Mouse (Mus musculus) ovary, postnatal 14 days (tissue): Measurements from ENCODE around the gene Pde4dip.

Experiments
- DNase-seq: peaks from one replicate; pipeline ENCODE4 v3.0.0; 2022; ENCODE audit warnings: low spot score

Gene Pde4dip

DNA sequence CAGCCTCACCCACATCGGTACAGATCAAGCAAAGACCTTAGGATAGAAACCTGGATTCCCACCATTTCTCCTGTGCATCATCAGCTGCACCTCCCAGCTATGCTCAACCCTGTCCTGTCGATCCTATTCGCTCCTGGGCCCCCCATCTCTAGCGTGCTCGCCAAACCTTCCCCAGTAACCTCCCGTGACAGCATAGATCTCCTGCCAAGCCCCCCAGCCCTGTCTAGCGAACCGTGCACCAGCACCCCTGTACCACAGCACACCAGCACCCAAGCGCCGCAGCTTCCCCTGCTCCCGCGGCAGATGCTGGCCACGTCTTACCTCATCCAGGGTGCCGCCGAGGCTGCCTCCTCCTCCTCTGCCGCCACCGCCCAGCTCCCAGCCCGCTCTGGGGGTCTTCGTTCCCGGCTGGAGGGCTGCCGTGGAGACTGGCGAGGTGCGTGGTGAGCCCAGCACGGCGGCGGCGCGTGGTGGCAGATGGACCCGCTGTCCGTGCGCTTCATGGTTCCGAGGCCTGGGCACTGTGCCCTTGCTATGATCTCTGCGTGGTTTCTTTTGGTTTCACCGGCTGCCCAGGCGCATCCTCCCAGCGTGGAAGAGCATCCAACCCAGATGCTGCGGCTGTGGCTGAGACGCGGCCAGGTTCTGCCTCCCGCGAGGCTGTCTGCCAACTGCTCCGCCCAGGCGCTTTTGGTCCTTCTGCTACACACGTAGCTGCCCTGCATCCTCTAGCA, at the start of gene Pde4dip:
Gene Pde4dip, minus strand, starts transcription at position 540 of the 734 bp plus-strand sequence.
- DNase-seq = peak; percentile 5

DNA sequence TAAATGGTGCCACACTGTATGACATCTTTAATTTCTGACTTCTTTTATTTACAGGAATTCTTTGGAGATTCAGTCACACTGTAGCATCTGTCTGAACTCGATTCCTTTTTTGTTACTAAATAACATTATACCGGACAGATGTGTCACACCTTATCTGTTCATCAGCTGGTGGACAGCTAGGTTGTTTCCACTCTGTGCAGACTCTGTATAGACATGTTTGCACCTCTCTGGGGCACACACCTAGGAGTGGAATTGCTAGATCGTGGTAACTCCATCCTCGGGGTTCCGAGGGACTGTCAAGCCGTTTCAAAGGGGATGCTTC, 49.4 kb upstream of the Pde4dip start:
- no peak for DNase-seq

DNA sequence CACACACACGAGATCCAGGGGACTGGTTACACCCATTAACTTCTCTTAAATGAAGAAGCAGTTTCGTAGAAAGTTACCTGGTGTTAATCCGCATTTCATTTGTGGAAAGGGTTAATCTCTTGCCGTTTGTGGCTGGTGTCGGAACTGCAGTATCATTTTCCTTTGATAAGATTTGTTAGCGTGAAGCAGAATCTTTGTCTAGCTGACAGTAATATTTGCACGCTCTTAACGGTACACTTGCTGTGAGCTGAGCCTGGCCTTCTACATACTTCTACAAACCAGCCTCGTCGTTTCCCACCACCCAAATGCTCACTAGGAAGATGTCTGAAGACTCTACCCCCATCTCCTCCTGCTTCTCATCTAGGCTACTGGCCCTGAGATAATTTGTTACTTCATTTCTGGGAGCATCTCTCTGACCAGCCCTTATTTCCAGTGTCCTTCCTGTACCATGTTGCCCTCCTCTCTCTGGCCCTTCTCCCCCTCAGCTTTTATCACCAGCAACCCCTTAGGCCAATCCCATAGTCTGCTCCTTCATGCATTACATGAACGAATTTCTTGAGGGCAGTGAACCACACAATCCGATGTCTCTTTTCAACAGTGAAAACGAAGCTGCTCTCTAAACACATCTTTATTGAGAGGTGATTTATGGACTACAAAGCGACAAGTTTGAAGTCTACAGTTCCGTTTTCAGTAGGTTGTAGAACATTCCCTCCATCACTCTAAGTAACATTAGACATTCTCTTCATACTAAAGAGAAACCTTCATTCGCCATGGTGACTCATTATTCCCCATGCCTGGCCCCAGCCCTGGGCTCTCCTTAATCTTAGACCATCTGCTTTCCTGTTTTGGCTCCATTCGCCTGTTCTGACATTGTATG, 48.8 kb upstream of the Pde4dip start:
- DNase-seq = no peak

DNA sequence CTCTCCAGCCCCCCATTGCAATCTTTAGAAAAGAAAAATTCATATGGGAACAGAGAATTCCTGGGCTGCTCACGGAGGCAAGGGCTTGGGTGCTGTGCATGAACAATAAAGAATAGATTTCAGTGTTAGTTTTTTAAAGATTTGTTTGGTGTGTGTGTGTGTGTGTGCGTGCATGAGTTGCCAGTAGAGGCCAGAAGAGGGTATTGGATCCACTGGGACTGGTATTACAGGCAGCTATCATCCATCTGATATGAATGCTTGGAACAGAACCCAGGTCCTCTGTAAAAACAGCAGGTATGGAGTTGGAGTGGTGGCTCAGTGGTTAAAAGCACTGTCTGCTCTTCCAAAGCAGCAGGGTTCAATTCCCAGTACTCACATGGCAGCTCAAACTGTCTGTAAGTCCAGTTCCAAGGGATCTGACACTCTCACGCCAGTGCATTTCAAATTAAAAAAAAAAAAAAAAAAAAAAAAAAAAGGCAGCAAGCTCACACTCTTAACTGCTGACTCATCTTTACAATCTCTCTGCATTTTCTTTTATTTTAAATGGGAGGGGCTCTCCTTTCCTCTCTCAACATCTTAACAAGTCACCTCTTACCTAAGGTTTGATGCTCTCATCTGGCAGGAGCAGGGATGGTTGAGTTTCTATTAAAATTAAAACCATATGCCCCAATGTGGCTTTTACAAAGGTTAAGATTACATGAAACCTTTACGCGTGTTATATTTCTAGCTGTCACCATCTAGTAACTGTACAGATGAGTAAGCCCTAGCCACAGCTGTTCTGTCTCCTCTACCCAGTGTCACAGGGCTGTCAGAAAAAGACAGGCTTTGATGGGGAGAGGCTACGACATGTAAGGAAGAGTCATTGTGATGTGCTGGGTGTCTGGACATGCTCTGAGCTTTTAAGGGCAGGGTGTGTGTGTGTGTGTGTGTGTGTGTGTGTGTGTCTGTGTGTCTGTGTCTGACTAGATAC, 46.1 kb upstream of the Pde4dip start:
- DNase-seq = no peak

DNA sequence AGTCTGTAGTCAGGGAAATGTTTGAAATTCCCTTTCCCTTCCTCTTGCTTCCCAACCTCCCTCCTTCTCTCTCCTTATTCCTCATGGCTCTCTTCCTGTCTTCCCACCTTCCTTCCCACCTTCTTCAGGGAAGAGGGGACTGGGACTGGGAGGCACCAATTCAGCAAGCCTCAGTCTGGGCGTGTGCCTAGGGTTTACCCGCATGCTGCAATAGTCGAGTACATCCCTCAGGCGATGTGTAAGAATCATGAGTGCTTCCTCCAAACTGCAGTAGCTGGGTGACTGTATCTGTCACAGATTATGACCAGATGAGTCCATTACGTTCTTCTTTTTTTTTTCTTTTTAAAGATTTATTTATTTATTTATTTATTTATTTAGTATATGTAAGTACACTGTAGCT, 45.3 kb upstream of the Pde4dip start:
- no peak for DNase-seq

DNA sequence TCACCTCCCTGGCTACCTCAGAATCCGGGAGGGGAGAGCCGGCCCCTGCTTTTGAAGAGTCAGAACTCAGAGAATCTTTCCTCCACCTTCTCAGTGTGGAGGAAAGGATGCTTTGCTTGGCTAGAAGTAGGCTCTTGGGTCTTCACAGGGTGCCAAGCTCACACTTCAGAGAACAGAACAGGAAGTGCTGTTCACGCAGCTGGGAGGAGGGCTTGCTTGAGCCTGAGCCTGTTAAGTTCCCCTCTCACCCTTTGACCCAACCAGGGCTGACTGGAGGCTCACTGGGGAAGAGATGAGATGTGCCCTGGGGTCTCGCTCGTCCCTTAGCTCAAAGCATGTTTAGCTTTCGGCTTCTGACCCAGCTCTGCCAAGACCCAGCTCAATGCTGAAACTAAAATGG, 44.7 kb upstream of the Pde4dip start:
- DNase-seq = no peak

DNA sequence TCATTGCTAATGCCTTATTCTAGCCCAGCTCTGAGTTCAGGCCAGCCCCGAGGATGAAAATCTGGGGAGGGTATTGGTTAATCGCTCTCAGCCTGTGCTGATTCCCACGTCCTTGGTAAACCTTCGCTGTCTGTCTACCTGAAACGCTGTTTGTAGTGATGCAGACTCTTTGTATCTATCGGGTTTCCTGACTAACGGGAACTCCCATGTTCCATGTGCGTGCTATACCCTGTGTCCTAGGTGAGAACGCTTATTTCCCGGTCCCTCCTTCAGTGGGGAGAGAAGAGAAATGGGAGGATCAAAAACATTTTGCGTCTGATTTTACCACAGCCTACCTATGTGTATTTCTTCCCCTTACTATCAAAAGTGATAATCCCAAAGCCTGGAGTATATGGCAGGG, 44.3 kb upstream of the Pde4dip start:
- DNase-seq = no peak

DNA sequence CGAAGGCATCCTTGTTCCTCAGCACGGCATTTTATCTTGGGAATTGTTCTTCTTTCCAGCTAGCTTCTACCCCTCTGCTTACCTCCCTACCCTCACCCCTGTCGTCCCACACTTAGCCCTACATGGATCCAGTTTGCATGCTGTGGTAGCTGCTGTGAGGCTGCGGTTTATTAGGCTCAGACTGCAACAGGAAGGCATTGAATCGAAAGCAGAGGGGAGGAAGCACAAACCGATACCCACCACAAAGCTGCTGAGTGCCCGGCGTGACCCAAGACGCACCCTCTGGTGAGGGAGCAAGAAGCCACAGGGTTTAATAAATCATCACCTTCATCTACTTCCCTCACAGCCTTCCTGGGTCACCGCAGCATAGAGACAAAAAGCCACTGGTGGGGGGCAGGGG, 43.6 kb upstream of the Pde4dip start:
- DNase-seq = no peak

DNA sequence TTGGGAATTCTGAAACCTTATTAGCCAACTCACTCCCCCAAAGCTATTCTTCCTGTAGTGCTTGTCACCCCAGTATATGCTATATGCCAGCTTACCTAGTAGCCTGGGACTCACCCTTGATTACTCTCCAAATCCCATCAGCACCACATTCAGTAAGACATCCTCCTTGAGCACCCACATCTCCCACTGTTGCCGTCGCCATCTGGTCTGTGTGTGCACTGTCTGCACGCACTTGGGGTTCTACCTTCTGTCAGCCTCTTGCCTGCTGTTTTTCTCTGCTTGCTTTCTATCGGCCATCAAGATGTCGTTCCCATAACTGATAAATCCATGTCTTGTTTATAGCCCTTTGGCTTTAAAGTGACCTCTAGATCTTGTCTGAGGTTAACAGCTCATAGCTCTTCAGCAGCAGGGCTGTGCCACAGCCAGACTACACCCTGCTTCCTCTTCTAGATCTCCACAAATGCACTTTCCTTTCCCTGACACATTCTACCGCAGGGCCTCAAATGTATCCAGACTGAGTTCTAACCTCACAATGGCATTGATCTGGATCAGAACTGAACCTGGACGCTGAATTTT, 42.9 kb upstream of the Pde4dip start:
- no peak for DNase-seq

DNA sequence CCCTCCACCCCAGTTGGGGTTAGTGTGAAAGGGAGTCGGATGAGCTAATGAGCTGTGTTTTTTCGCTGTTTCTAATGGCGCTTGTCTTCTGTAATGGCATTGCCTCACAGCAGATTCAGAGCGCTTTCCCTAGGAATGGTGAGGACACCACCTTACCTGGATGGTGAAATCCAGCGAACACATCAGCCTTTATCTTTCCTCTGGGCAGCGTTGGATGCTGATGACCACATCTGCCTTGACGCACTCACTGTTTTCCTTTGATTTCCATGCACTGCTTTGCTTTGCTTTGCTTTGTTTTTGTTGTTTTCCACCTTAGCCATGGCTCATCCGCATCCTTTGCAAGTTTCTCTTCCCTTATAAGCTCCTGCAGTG, 42.3 kb upstream of the Pde4dip start:
- no peak for DNase-seq

DNA sequence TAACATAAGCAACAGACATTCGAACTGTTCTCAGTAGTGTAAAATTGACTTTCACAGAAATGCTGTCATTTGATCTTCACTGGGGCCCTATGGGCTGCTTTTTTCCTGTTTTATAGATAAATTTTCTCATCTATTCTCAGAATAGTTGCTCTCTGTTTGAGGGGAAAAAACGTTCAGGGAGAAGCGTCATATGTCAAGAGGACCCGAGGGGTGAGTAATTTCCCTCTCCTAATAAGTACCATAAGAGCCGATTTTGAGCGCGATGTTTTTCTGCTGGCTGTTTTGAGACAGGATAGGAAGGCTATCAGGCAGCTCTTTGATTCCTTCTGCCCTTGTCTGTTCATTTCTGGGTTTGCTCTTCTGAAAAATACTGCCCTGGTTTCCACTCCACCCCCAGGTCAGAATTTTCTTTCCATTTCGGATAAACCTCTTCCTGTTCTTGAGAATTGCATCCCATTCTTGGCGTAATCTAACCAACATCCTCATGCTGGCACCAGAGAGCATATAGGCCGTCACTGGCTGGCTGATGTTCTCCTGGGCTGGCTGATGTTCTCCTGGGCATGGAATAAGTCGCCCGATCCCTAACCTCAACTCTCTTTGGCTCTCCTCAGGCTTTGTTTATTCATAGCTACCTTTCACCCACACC, 41.8 kb upstream of the Pde4dip start:
- no peak for DNase-seq

DNA sequence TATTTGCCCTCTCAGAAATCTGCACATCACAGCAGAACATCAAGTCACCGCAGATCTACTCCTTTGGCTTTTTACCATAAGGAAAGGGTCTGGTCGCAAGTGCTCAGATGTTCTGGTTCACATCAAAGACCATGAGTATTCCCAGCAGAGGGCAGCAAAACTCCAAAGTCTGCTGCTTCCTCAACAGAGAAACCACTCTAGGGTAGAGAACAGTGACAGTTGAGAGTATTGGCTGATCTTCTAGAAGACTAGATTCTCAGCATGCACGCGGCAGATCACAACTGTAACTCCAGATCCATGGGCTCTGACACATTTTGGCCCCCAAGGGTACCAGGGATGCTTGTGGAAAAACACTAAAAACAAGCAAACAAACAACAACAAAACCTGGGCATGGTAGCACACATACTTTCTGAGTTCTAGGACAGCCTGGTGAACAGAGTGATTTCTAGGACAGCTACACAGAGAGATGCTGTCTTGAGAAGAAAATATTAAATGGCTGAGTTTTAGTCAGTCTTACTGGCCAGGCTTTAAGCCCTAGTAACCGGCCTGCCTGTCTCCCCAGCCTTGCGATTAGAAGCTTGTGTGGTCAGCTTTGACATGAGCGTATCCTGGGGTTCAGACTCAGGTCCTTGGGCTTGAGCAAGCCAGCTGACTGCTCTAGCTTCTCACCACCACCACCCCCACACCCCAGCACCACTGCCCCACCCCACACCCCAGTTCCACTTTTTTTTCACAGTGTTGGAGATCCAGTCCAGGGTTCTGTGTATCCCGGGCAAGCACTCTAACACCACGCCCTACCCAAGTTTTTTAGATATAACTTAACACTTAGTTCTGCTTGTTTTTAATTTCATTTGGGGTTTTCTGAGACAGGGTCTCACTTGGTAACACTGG, 40.7 kb upstream of the Pde4dip start:
- peak; percentile 75 for DNase-seq

DNA sequence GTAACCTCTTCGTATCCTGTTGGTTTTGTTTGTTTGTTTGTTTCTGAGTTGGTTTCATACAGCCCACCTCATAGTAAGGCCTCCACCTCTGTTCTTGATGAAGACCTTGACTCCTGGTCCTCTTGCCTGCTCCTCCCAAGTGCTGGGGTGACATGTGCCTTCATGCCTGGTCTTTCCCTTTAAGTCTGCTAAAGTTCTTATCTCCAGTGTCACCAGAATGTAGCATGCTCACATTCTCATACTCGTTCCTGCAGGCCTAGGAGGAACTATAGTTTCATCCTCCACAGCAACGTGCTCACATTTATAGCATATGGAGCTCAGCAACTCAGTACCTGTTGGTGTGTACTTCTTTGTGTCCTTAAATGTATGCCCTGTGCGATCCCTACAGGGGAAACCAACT, 38.8 kb upstream of the Pde4dip start:
- no peak for DNase-seq

DNA sequence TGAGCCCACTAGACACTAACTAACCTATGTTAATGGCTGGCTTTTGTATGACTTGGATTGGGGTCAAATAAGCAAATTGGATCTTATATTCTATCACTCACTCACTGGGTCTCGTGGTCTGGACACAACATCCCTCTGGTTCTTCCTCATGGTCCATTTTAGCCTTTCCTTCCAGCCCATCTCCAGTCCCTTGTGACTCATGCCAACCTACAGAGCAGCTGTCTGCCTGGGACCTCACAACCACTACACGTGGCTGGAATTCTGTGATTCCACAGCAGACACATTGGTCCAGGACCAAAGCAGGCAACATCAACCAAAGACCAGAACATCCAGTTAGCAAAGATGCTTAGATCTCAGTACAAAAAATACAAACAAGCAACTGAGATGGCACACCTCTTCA, 36.7 kb upstream of the Pde4dip start:
- DNase-seq = no peak

DNA sequence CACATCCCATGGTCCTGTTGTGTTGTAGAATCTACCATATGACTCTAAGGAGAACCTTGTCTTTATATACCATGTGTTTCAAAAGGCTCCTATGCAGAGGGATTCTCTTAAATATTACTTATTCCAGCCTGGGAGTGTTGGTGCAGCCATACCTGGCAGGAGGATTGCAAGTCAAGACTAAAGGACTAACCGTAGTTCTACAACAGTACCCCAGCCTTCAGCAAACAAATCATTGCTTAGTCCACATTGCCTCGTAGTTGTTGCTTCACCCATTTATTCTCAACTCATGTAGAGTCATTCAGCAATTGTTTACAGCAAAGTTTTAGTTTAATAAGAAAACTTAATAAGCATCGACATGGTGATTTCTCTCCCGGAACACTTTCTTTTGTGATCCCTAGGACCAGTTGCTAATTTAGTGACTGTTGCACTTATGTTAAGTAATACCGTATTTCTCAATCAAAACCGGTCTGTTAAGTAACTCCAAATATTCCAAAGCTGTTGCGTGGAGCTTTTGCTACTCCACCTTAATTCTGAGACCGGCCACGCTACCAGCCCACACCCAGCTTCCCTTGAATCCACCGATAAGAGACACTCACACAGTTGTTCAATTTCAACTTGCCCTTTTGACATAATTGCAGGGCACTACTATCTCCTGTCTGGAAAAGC, 30.5 kb upstream of the Pde4dip start:
- no peak for DNase-seq

DNA sequence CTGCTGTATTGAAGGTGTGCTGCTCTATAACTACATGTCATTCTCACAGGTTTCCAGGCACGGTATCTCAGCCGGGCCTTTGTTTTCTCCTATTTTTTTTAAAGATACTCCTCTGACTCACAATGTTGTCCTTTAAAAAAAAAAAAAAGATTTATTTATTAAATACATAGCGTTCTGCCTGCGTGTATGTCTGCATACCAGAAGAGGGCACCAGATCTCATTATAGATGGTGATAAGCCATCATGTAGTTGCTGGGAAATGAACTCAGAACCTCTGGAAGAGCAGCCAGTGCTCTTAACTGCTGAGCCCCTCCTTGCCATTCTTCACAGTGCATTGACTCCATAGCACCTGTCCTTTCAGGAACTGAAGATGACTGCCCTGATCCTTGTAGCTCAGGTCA, 26.6 kb upstream of the Pde4dip start:
- DNase-seq = no peak

DNA sequence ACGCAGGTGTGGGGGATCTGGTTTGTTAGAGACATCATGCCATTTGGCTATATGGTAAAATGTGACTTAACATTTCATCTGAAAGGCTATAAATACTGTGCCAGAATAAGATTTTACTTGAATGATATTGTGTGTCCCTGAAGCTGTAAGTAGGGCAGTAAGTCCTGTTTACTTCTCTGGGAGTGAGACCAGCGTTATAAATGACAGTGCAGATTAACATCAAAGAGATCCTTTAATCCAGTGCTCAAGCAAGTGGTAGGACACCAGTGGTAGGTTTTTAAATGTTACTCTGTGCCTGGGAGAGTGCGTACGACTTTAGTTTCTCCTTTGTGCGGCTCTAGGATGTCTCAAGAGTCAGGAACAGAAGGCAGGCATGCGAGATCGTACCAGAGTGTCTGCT, 22.6 kb upstream of the Pde4dip start:
- DNase-seq = no peak

DNA sequence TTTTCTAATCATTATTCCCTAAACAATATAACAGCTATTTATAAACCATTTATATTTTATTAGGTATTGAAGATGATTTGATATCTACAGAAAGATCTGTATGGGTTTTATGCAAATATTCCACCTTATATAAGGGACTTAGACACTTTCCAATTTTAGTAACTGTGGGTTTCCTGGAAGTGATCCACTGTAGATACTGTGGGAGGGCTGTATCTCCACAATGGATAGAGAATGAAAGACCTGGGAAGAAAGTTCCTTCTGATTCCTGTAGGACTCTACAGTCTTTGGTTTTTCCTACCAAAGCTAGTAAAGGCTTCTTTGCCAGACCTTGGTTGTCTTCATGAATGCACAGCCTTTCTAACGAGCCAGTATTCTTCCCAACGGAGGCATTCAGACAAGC, 21.2 kb upstream of the Pde4dip start:
- no peak for DNase-seq

DNA sequence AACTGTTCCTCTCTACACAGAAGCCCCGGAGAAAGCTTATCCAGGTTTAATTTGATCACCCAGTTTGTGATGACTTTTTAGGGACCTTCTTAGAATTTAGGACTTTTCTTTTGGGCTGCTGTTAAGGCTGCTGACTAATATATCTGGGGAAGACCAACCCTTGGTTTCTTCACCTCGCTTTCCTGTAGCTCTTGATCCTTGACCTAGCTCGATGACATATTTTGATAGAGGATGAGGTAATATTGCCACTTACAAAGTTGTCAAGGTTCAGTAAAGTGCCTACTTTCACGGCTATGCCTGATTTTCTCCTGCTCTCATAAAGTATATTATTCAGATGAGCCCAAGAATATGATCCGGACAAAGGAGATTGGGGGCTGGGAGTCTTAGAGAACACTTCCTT, 13.1 kb upstream of the Pde4dip start:
- no peak for DNase-seq
